Mouse (Mus musculus) MEL (cell line): ENCODE results near the gene Atg9b. TPM values are rescaled to one million over a fixed set of nuclear protein-coding genes. Genes with fewer than 3 reads are reported as not detected.

ENCODE experiments used
- DNase-seq: peaks from one replicate; pipeline ENCODE4 v3.0.0; 2011; ENCODE audit warnings: low read depth, low spot score
- H3K27ac ChIP-seq: 2 replicates; pipeline ENCODE4 v1.5.1; 2012; ENCODE audit warnings: low read depth, mild to moderate bottlenecking, control low read depth, low read length, moderate library complexity; ENCODE audit not compliant: control insufficient read depth
- H3K27me3 ChIP-seq, 2 experiments: fragments of 150-350 bp in 1 of 2; sonication (generic) in 1 of 2; 2 replicates each; pipeline ENCODE4 v1.6.1; 2012; ENCODE audit warnings: low read length in 2 of 2, mild to moderate bottlenecking in 2 of 2, improper control_type of control experiment in 1 of 2, moderate library complexity in 1 of 2; ENCODE audit not compliant: insufficient read depth in 2 of 2, control insufficient read depth in 1 of 2
- H3K36me3 ChIP-seq, 2 experiments: 2 replicates each; pipeline ENCODE4 v1.6.1; 2012 to 2014; ENCODE audit warnings: low read length in 2 of 2, improper control_type of control experiment in 1 of 2, inconsistent platforms in 1 of 2, mild to moderate bottlenecking in 1 of 2; ENCODE audit not compliant: insufficient read depth in 2 of 2, control insufficient read depth in 1 of 2
- H3K4me1 ChIP-seq, 2 experiments: fragments of 150-350 bp in 1 of 2; sonication (generic) in 1 of 2; 2 replicates each; pipeline ENCODE4 v1.6.1; 2012; ENCODE audit warnings: low read length in 2 of 2, improper control_type of control experiment in 1 of 2, mild to moderate bottlenecking in 1 of 2; ENCODE audit not compliant: insufficient read depth in 2 of 2, control insufficient read depth in 1 of 2
- H3K4me3 ChIP-seq, 2 experiments: fragments of 150-350 bp in 1 of 2; sonication (generic) in 1 of 2; 2 replicates each; pipeline ENCODE4 v1.5.1; 2012; ENCODE audit warnings: low read depth in 2 of 2, low read length in 2 of 2, mild to moderate bottlenecking in 2 of 2, moderate library complexity in 2 of 2, control low read depth in 1 of 2, improper control_type of control experiment in 1 of 2; ENCODE audit not compliant: control insufficient read depth in 1 of 2, insufficient read depth in 1 of 2
- H3K79me2 ChIP-seq: 2 replicates; pipeline ENCODE4 v1.6.1; 2012; ENCODE audit warnings: mild to moderate bottlenecking, low read length, moderate library complexity; ENCODE audit not compliant: control insufficient read depth, poor library complexity, insufficient read depth
- H3K9ac ChIP-seq: 2 replicates; pipeline ENCODE4 v1.6.1; 2012; ENCODE audit warnings: low read depth, mild to moderate bottlenecking, control low read depth, low read length, moderate library complexity; ENCODE audit not compliant: control insufficient read depth, poor library complexity, severe bottlenecking
- H3K9me3 ChIP-seq: fragments of 150-350 bp; sonication (generic); replicated peaks from 2 replicates; pipeline ENCODE4 v1.6.1; 2012; ENCODE audit warnings: mild to moderate bottlenecking, low read length, improper control_type of control experiment, moderate library complexity; ENCODE audit not compliant: insufficient read depth
- CHD2 ChIP-seq: IDR thresholded peaks from 2 replicates; pipeline ENCODE4 v1.6.1; 2011; ENCODE audit warnings: low read length, improper control_type of control experiment
- CTCF ChIP-seq, 3 experiments: IDR thresholded peaks in 2 of 3; conservative IDR thresholded peaks in 1 of 3; 2 replicates each; pipeline ENCODE4 v1.5.1; 2011 to 2012; ENCODE audit warnings: low read length in 3 of 3, low read depth in 2 of 3, mild to moderate bottlenecking in 2 of 3, improper control_type of control experiment in 1 of 3, inconsistent platforms in 1 of 3, mixed read lengths in 1 of 3, moderate library complexity in 1 of 3; ENCODE audit not compliant: control insufficient read depth in 1 of 3, insufficient read depth in 1 of 3, poor library complexity in 1 of 3, severe bottlenecking in 1 of 3
- ELF1 ChIP-seq: IDR thresholded peaks from 2 replicates; pipeline ENCODE4 v1.6.1; 2014; ENCODE audit warnings: low read depth, mild to moderate bottlenecking, inconsistent platforms, low read length, improper control_type of control experiment, moderate library complexity
- EP300 ChIP-seq, 2 experiments: IDR thresholded peaks; 2 replicates each; pipeline ENCODE4 v1.6.1; 2011; ENCODE audit warnings: improper control_type of control experiment in 2 of 2, low read length in 2 of 2, low read depth in 1 of 2, mild to moderate bottlenecking in 1 of 2
- ETS1 ChIP-seq: IDR thresholded peaks from 2 replicates; pipeline ENCODE4 v1.6.1; 2012; ENCODE audit warnings: low read depth, mild to moderate bottlenecking, inconsistent platforms, low read length, improper control_type of control experiment, moderate library complexity
- GATA1 ChIP-seq: IDR thresholded peaks from 2 replicates; pipeline ENCODE4 v1.6.1; 2011; ENCODE audit warnings: low read depth, low read length, improper control_type of control experiment
- HCFC1 ChIP-seq: IDR thresholded peaks from 2 replicates; pipeline ENCODE4 v1.6.1; 2012; ENCODE audit warnings: low read depth, mild to moderate bottlenecking, inconsistent platforms, low read length, improper control_type of control experiment, moderate library complexity
- JUND ChIP-seq: IDR thresholded peaks from 2 replicates; pipeline ENCODE4 v1.6.1; 2011; ENCODE audit warnings: low read depth, mild to moderate bottlenecking, improper control_type of control experiment, low read length
- KAT2A ChIP-seq: conservative IDR thresholded peaks from 2 replicates; pipeline ENCODE4 v1.6.1; 2012; ENCODE audit warnings: low read depth, low read length, improper control_type of control experiment, inconsistent platforms
- MAFK ChIP-seq: IDR thresholded peaks from 2 replicates; pipeline ENCODE4 v1.6.1; 2011; ENCODE audit warnings: low read depth, mild to moderate bottlenecking, low read length, improper control_type of control experiment, borderline replicate concordance
- MAX ChIP-seq: IDR thresholded peaks from 2 replicates; pipeline ENCODE4 v1.6.1; 2011; ENCODE audit warnings: low read length, improper control_type of control experiment
- MAZ ChIP-seq: IDR thresholded peaks from 2 replicates; pipeline ENCODE4 v1.6.1; 2012; ENCODE audit warnings: low read depth, mild to moderate bottlenecking, inconsistent platforms, low read length, improper control_type of control experiment
- MYC ChIP-seq: IDR thresholded peaks from 2 replicates; pipeline ENCODE4 v1.6.1; 2011; ENCODE audit warnings: low read depth, mild to moderate bottlenecking, low read length, improper control_type of control experiment, moderate library complexity
- NELFE ChIP-seq: IDR thresholded peaks from 2 replicates; pipeline ENCODE4 v1.6.1; 2011; ENCODE audit warnings: low read depth, low read length, improper control_type of control experiment
- POLR2AphosphoS2 ChIP-seq: IDR thresholded peaks from 2 replicates; pipeline ENCODE4 v1.6.1; 2011; ENCODE audit warnings: low read length, improper control_type of control experiment
- RAD21 ChIP-seq: IDR thresholded peaks from 2 replicates; pipeline ENCODE4 v1.6.1; 2011; ENCODE audit warnings: mild to moderate bottlenecking, low read depth, low read length, improper control_type of control experiment
- RCOR1 ChIP-seq: IDR thresholded peaks from 2 replicates; pipeline ENCODE4 v1.6.1; 2012; ENCODE audit warnings: low read depth, mild to moderate bottlenecking, inconsistent platforms, low read length, improper control_type of control experiment
- SMC3 ChIP-seq: IDR thresholded peaks from 2 replicates; pipeline ENCODE4 v1.6.1; 2011; ENCODE audit warnings: low read depth, low read length, improper control_type of control experiment
- TBP ChIP-seq: IDR thresholded peaks from 2 replicates; pipeline ENCODE4 v1.8.0; 2011; ENCODE audit warnings: low read depth, low read length, improper control_type of control experiment
- TCF12 ChIP-seq: IDR thresholded peaks from 2 replicates; pipeline ENCODE4 v1.6.1; 2014; ENCODE audit warnings: low read depth, mild to moderate bottlenecking, inconsistent platforms, low read length, improper control_type of control experiment, moderate library complexity
- UBTF ChIP-seq: IDR thresholded peaks from 2 replicates; pipeline ENCODE4 v1.6.1; 2012; ENCODE audit warnings: low read depth, mild to moderate bottlenecking, inconsistent platforms, low read length, improper control_type of control experiment, moderate library complexity, borderline replicate concordance; ENCODE audit not compliant: insufficient read depth
- USF2 ChIP-seq, 2 experiments: IDR thresholded peaks; 2 replicates each; pipeline ENCODE4 v1.6.1; 2011 to 2012; ENCODE audit warnings: improper control_type of control experiment in 2 of 2, low read length in 2 of 2, borderline replicate concordance in 1 of 2, inconsistent platforms in 1 of 2, low read depth in 1 of 2, mild to moderate bottlenecking in 1 of 2; ENCODE audit not compliant: insufficient read depth in 1 of 2
- ZC3H11A ChIP-seq: IDR thresholded peaks from 2 replicates; pipeline ENCODE4 v1.6.1; 2012; ENCODE audit warnings: low read depth, mild to moderate bottlenecking, inconsistent platforms, low read length, improper control_type of control experiment
- polyA plus RNA-seq, 2 experiments: library from polyadenylated mRNA; stranded (reverse) in 1 of 2; unstranded in 1 of 2; fragments of >175 nt in 1 of 2; fragments of >200 nt in 1 of 2; gene quantifications; 2 replicates each; pipeline versions ENCODE4 v1.2.1 to v1.2.4; 2012; ENCODE audit warnings: low replicate concordance in 2 of 2, low read depth in 1 of 2; ENCODE audit not compliant: insufficient read length in 2 of 2, insufficient read depth in 1 of 2, missing spikeins in 1 of 2
- total RNA-seq: library from RNA; depleted of rRNA; stranded (reverse); fragments of 300-350 nt; gene quantifications from 2 replicates; pipeline ENCODE4 v1.2.3, GENCODE M21; 2012

Atg9b gene
- total and polyA plus RNA-seq, 3 experiments: 41.2 to 41.5 TPM; not detected in 1

DNA sequence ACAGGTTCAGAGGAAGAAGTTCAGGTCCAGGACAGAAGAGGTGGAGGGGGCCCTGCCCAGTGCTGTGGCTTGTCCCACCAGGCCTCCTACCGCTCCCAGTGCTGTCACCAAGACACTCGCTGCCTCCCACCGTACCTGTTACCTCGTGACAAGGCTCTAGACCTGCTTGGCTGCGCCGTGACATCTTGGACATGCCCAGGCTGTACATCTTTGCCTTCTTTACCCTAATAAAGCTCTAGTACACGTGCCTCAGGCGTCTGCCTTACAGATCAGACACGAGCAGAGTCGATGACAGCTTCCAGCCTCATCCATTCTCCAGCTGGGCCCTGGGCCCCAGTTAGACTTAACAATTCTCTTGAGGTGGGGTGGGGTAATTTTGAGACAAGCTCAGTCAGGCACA, 25.6 kb upstream of the Atg9b start:
- TF ChIP-seq USF2 (IDR thresholded peaks at IDR 0.05; ENCODE audit: borderline replicate concordance in 1 of 2, insufficient read depth in 1 of 2, low read depth in 1 of 2, low read length in 2 of 2): no peak
- TF ChIP-seq MAX: no peak
- TF ChIP-seq NELFE: no peak
- no peak for TF ChIP-seq SMC3
- TF ChIP-seq GATA1: no peak
- TF ChIP-seq MYC: no peak
- TF ChIP-seq CHD2: no peak
- no peak for TF ChIP-seq MAFK
- no peak for TF ChIP-seq EP300 (IDR thresholded peaks at IDR 0.05; ENCODE audit: low read depth in 1 of 2, low read length in 2 of 2)
- TF ChIP-seq ELF1: no peak
- no peak for TF ChIP-seq TCF12
- peaks cover 0 to 5% of the 10 kb centered on the region in 2 experiments; a peak in 2 of 4 replicates for H3K4me1 ChIP-seq
- no peaks in the 10 kb centered on the region for H3K79me2 ChIP-seq
- H3K9me3 ChIP-seq: no peaks in the 10 kb centered on the region
- no peaks in the 10 kb centered on the region for H3K27me3 ChIP-seq
- peaks cover 0 to under 1% of the 10 kb centered on the region in 2 experiments; a peak in 1 of 4 replicates for H3K36me3 ChIP-seq
- no peak overlapping the region for H3K4me3 ChIP-seq
- DNase-seq: no peak
- H3K9ac ChIP-seq: no peak overlapping the region
- no peak overlapping the region for H3K27ac ChIP-seq

DNA sequence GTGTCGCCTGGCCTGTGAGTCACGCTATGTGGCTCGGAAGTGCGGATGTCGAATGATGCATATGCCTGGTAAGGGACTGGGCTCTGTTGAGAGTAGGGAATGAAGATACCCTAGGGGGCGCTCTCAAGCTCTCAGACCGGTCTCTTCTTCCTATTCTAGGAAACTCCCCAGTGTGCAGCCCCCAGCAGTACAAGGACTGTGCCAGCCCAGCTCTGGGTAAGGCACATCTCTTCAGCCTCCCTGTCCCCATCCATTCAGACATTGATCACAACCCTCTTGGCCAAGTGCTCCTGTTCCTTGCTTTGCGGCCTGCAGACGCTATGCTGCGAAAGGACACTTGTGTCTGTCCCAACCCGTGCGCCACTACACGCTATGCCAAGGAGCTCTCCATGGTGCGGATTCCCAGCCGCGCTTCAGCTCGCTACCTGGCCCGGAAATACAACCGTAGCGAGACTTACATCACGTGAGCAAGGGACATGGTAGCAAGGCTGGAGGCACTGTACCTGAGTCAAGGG, 24.3 kb upstream of the Atg9b start:
- Histone ChIP-seq H3K4me3 (no peak overlapping the region), H3K27me3 (no peaks in the 10 kb centered on the region), H3K27ac (no peak overlapping the region), H3K4me1 (peaks cover 0 to 3% of the 10 kb centered on the region in 2 experiments; a peak in 1 of 4 replicates), H3K36me3 (no peaks in the 10 kb centered on the region), H3K9ac (no peak overlapping the region), H3K79me2 (no peaks in the 10 kb centered on the region), H3K9me3 (no peaks in the 10 kb centered on the region)
- TF ChIP-seq SMC3 (peak; percentile 73), MAZ (no peak; the same call in 1 of the 2 replicates), EP300 (IDR thresholded peaks at IDR 0.05; ENCODE audit: low read depth in 1 of 2, low read length in 2 of 2) (no peak), ETS1 (no peak), TBP (0 out of 2 replicates have a peak, but pooled peaks have one; percentile 21), HCFC1 (peak; percentile 39; the same call in 1 of the 2 replicates), MAX (0 out of 2 replicates have a peak, but pooled peaks have one; percentile 24), UBTF (no peak), TCF12 (no peak), POLR2AphosphoS2 (no peak), KAT2A (no peak), ELF1 (0 out of 2 replicates have a peak, but pooled peaks have one; percentile 42), ZC3H11A (peak; percentile 26; the same call in 1 of the 2 replicates), CTCF (IDR thresholded peaks at IDR 0.05 in 2 of 3, conservative IDR thresholded peaks at IDR 0.05 in 1 of 3; ENCODE audit: control insufficient read depth in 1 of 3, insufficient read depth in 1 of 3, low read depth in 2 of 3, low read length in 3 of 3, poor library complexity in 1 of 3, severe bottlenecking in 1 of 3) (peak; percentile 74 to 93 (median 90)), USF2 (IDR thresholded peaks at IDR 0.05; ENCODE audit: borderline replicate concordance in 1 of 2, insufficient read depth in 1 of 2, low read depth in 1 of 2, low read length in 2 of 2) (no peak), RAD21 (peak; percentile 55), JUND (no peak), RCOR1 (no peak), NELFE (no peak)
- peak; percentile 91 for DNase-seq
